Mouse (Mus musculus) ES-E14 (cell line): ENCODE measurements around the gene Ramp3.

Experiments used
- CHD2 ChIP-seq: IDR thresholded peaks from 2 replicates; pipeline ENCODE4 v1.6.1; 2014; ENCODE audit warnings: mild to moderate bottlenecking, low read depth, low read length, inconsistent platforms
- HCFC1 ChIP-seq: IDR thresholded peaks from 2 replicates; pipeline ENCODE4 v1.6.1; 2012; ENCODE audit warnings: low read length, inconsistent platforms, borderline replicate concordance; ENCODE audit not compliant: insufficient read depth
- MAFK ChIP-seq: IDR thresholded peaks from 2 replicates; pipeline ENCODE4 v1.6.1; 2014; ENCODE audit warnings: mild to moderate bottlenecking, low read depth, low read length, inconsistent platforms; ENCODE audit not compliant: insufficient read depth
- ZC3H11A ChIP-seq: IDR thresholded peaks from 2 replicates; pipeline ENCODE4 v1.6.1; 2012; ENCODE audit warnings: low read depth, mild to moderate bottlenecking, inconsistent platforms, low read length, borderline replicate concordance
- ZNF384 ChIP-seq: IDR thresholded peaks from 2 replicates; pipeline ENCODE4 v1.6.1; 2012; ENCODE audit warnings: low read depth, low read length, inconsistent platforms

- TF ChIP-seq MAFK (no peak), ZNF384 (no peak), HCFC1 (no peak), ZC3H11A (no peak), CHD2 (no peak)
These were observed 30.6 kb upstream of the Ramp3 start for GRCm38 (mm10) chr11:6627731-6628130.
